Mouse (Mus musculus) liver, adult 2 months (tissue): ENCODE results near the gene 1700007K13Rik. TPM values are rescaled to one million over a fixed set of nuclear protein-coding genes. Genes with fewer than 3 reads are reported as not detected.

Source experiments
- DNase-seq: peaks from one replicate; pipeline ENCODE4 v3.0.0-alpha.2; 2011; ENCODE audit warnings: low read depth, low spot score; ENCODE audit errors: extremely low read depth
- H3K27ac ChIP-seq: fragments of 200-500 bp; replicated peaks from 2 replicates; pipeline ENCODE4 v1.5.1; 2012; ENCODE audit warnings: low read depth, mild to moderate bottlenecking, control low read depth, inconsistent platforms, low read length; ENCODE audit not compliant: insufficient read depth
- H3K27me3 ChIP-seq: fragments of 200-500 bp; 2 replicates; pipeline ENCODE4 v1.6.1; 2012; ENCODE audit warnings: mild to moderate bottlenecking, moderate library complexity, low read length, inconsistent platforms; ENCODE audit not compliant: control insufficient read depth, insufficient read depth
- H3K36me3 ChIP-seq: fragments of 200-500 bp; 2 replicates; pipeline ENCODE4 v1.6.1; 2012; ENCODE audit warnings: low read length, inconsistent platforms; ENCODE audit not compliant: control insufficient read depth, insufficient read depth
- H3K4me1 ChIP-seq: fragments of 200-500 bp; 2 replicates; pipeline ENCODE4 v1.6.1; 2011; ENCODE audit warnings: low read length; ENCODE audit not compliant: control insufficient read depth, insufficient read depth
- H3K4me3 ChIP-seq: fragments of 200-500 bp; 2 replicates; pipeline ENCODE4 v1.5.1; 2011; ENCODE audit warnings: low read depth, mild to moderate bottlenecking, control low read depth, low read length, moderate library complexity; ENCODE audit not compliant: insufficient read depth
- H3K79me2 ChIP-seq: fragments of 200-500 bp; 2 replicates; pipeline ENCODE4 v1.6.1; 2012; ENCODE audit warnings: inconsistent platforms, mild to moderate bottlenecking, low read length, moderate library complexity; ENCODE audit not compliant: control insufficient read depth, insufficient read depth
- H3K9ac ChIP-seq: fragments of 200-500 bp; 2 replicates; pipeline ENCODE4 v1.6.1; 2012; ENCODE audit warnings: low read depth, mild to moderate bottlenecking, control low read depth, inconsistent platforms, low read length
- CTCF ChIP-seq: fragments of 200-500 bp; IDR thresholded peaks from 2 replicates; pipeline ENCODE4 v1.5.1; 2011; ENCODE audit warnings: low read depth, low read length, control low read depth
- POLR2A ChIP-seq: fragments of 200-500 bp; IDR thresholded peaks from 2 replicates; pipeline ENCODE4 v1.6.1; 2011; ENCODE audit warnings: low read length, control low read depth; ENCODE audit not compliant: insufficient read depth; ENCODE audit errors: extremely low read depth
- WGBS: fragments of 180-500 bp; shearing (Covaris S2); methylation state at CpG from one replicate; pipeline ENCODE4 v1.1.7; 2018; 5-methylcytosine and 5-hydroxymethylcytosine counted together
- polyA plus RNA-seq: library from polyadenylated mRNA; depleted of rRNA; stranded (reverse); fragments of >200 nt; gene quantifications from 2 replicates; pipeline ENCODE4 v1.2.3, GENCODE M21; 2012
- total RNA-seq: library from RNA; depleted of rRNA; stranded (reverse); fragments of >200 nt; gene quantifications from 2 replicates; pipeline ENCODE4 v1.2.3, GENCODE M21; 2014

1700007K13Rik gene
- total and polyA plus RNA-seq, 2 experiments: 0.28 TPM; not detected in 1

GRCm38 (mm10) chr2:28453539-28453938, 12.6 kb downstream of the 1700007K13Rik start:
- WGBS: 81% methylated on average over 6 of the region's 6 CpGs
- Histone ChIP-seq H3K36me3 (no peaks in the 10 kb centered on the region), H3K9ac (no peak overlapping the region), H3K27ac (no peak overlapping the region), H3K4me3 (no peak overlapping the region), H3K4me1 (no peaks in the 10 kb centered on the region), H3K27me3 (no peaks in the 10 kb centered on the region), H3K79me2 (no peaks in the 10 kb centered on the region)
- DNase-seq: no peak
- no peak for TF ChIP-seq POLR2A
- no peak for TF ChIP-seq CTCF

- no peak overlapping the region for H3K9ac ChIP-seq
- peaks cover 9% of the 10 kb centered on the region for H3K27me3 ChIP-seq
- TF ChIP-seq POLR2A (no peak), CTCF (no peak)
- no peaks in the 10 kb centered on the region for H3K4me1 ChIP-seq
- no peak overlapping the region for H3K4me3 ChIP-seq
- no peak for DNase-seq
- WGBS: 83% methylated on average over 11 of the region's 11 CpGs
- no peaks in the 10 kb centered on the region for H3K36me3 ChIP-seq
- no peak overlapping the region for H3K27ac ChIP-seq
- H3K79me2 ChIP-seq: no peaks in the 10 kb centered on the region
Observed at GRCm38 (mm10) chr2:28451663-28452062, 14.5 kb downstream of the 1700007K13Rik start.

- no peak for DNase-seq
- TF ChIP-seq POLR2A (no peak), CTCF (no peak)
- 14% methylated on average over 11 of the region's 11 CpGs for WGBS
- Histone ChIP-seq H3K9ac (peak overlapping the region; percentile 62), H3K4me3 (peak overlapping the region; percentile 59; the same call in 1 of the 2 replicates), H3K27me3 (peaks cover 16% of the 10 kb centered on the region), H3K79me2 (no peaks in the 10 kb centered on the region), H3K4me1 (no peaks in the 10 kb centered on the region), H3K36me3 (no peaks in the 10 kb centered on the region), H3K27ac (no peak overlapping the region)
Observed at GRCm38 (mm10) chr2:28447315-28447670, 18.8 kb downstream of the 1700007K13Rik start.

- Histone ChIP-seq H3K27ac (no peak within 1 kb of the TSS), H3K4me3 (peak within 1 kb of the TSS; percentile 59; the same call in 1 of the 2 replicates), H3K4me1 (no peaks in the 10 kb centered on the region), H3K27me3 (peaks cover 16% of the 10 kb centered on the region), H3K9ac (peak within 1 kb of the TSS; percentile 62), H3K79me2 (no peaks in the 10 kb centered on the region), H3K36me3 (no peaks in the 10 kb centered on the region)
- no peak for DNase-seq
- TF ChIP-seq CTCF (no peak), POLR2A (no peak)
- 2% methylated on average over 91 of the region's 118 CpGs for whole genome bisulfite sequencing
Observed at GRCm38 (mm10) chr2:28446515-28447314, 19.4 kb downstream of the 1700007K13Rik start, which contains the start of gene Ppp1r26. TSS of gene Ppp1r26 (plus strand) at chr2:28446800.

- Histone ChIP-seq H3K27me3 (peaks cover 16% of the 10 kb centered on the region), H3K36me3 (no peaks in the 10 kb centered on the region), H3K79me2 (no peaks in the 10 kb centered on the region), H3K4me1 (no peaks in the 10 kb centered on the region; the same call in 1 of the 2 replicates), H3K4me3 (peak overlapping the region; percentile 59; the same call in 1 of the 2 replicates), H3K27ac (no peak overlapping the region), H3K9ac (peak overlapping the region; percentile 62; the same call in 1 of the 2 replicates)
- no peak for TF ChIP-seq POLR2A
- no peak for TF ChIP-seq CTCF
- DNase-seq: no peak
- 20% methylated on average over 5 of the region's 5 CpGs for WGBS
Observed at GRCm38 (mm10) chr2:28446181-28446514, 20.0 kb downstream of the 1700007K13Rik start.

- H3K27me3 ChIP-seq: peaks cover 16% of the 10 kb centered on the region
- no peak for DNase-seq
- H3K4me3 ChIP-seq: no peak overlapping the region
- no peaks in the 10 kb centered on the region for H3K79me2 ChIP-seq
- WGBS: 90% methylated on average over 4 of the region's 4 CpGs
- H3K4me1 ChIP-seq: no peaks in the 10 kb centered on the region; the same call in 1 of the 2 replicates
- no peaks in the 10 kb centered on the region for H3K36me3 ChIP-seq
- no peak for TF ChIP-seq CTCF
- TF ChIP-seq POLR2A: no peak
- no peak overlapping the region for H3K9ac ChIP-seq
- no peak overlapping the region for H3K27ac ChIP-seq
Observed at GRCm38 (mm10) chr2:28445082-28445481, 21.1 kb downstream of the 1700007K13Rik start.
